Mouse (Mus musculus) midbrain, embryonic 16.5 days (tissue): ENCODE measurements around the gene Dbndd2. TPM values are rescaled to one million over a fixed set of nuclear protein-coding genes. Genes with fewer than 3 reads are reported as not detected.

ENCODE experiments used
- ATAC-seq: fragments of 200-750 bp; cut with Nextera tagmentation; 2 replicates; pipeline ENCODE4 v1.8.0; 2017; ENCODE audit warnings: moderate TSS enrichment
- H3K27ac ChIP-seq: fragments of 300-500 bp; sonication (generic); 2 replicates; pipeline ENCODE4 v1.5.1; 2014; ENCODE audit warnings: mild to moderate bottlenecking, low read length, mixed read lengths
- H3K27me3 ChIP-seq: fragments of 300-500 bp; sonication (generic); 2 replicates; pipeline ENCODE4 v1.6.1; 2014; ENCODE audit warnings: low read depth, low read length, mixed read lengths; ENCODE audit not compliant: control insufficient read depth, insufficient read depth
- H3K36me3 ChIP-seq: fragments of 300-500 bp; sonication (generic); 2 replicates; pipeline ENCODE4 v1.6.1; 2014; ENCODE audit warnings: mild to moderate bottlenecking, low read length, moderate library complexity, mixed read lengths; ENCODE audit not compliant: control insufficient read depth, insufficient read depth
- H3K4me1 ChIP-seq: fragments of 300-500 bp; sonication (generic); 2 replicates; pipeline ENCODE4 v1.6.1; 2014; ENCODE audit warnings: mild to moderate bottlenecking, low read length, mixed read lengths; ENCODE audit not compliant: control insufficient read depth, insufficient read depth
- H3K4me2 ChIP-seq: fragments of 300-500 bp; sonication (generic); 2 replicates; pipeline ENCODE4 v1.6.1; 2014; ENCODE audit warnings: mild to moderate bottlenecking, low read length, mixed read lengths
- H3K4me3 ChIP-seq: fragments of 300-500 bp; sonication (generic); 2 replicates; pipeline ENCODE4 v1.5.1; 2014; ENCODE audit warnings: low read depth, mild to moderate bottlenecking, low read length, moderate library complexity, mixed read lengths
- H3K9ac ChIP-seq: fragments of 300-500 bp; sonication (generic); 2 replicates; pipeline ENCODE4 v1.6.1; 2014; ENCODE audit warnings: low read depth, low read length, mixed read lengths
- H3K9me3 ChIP-seq: fragments of 300-500 bp; sonication (generic); replicated peaks from 2 replicates; pipeline ENCODE4 v1.6.1; 2014; ENCODE audit warnings: mild to moderate bottlenecking, low read length, mixed read lengths; ENCODE audit not compliant: control insufficient read depth, poor library complexity, severe bottlenecking
- WGBS: fragments of 180-500 bp; shearing (Covaris S2); extraction: QIAGEN DNeasy Blood & Tissue Kit; methylation state at CpG from one replicate; pipeline ENCODE4 v1.1.7; 2014; 5-methylcytosine and 5-hydroxymethylcytosine counted together
- polyA plus RNA-seq: library from polyadenylated mRNA; unstranded; fragments of >200 nt; fragmentation: Nextera tagmentation; extraction: Ambion mirVana; gene quantifications from 2 replicates; pipeline ENCODE4 v1.2.1, GENCODE M21; 2015

Gene Dbndd2
- polyA plus RNA-seq, 1 experiment from 2014 or later = 17.8 TPM

DNA sequence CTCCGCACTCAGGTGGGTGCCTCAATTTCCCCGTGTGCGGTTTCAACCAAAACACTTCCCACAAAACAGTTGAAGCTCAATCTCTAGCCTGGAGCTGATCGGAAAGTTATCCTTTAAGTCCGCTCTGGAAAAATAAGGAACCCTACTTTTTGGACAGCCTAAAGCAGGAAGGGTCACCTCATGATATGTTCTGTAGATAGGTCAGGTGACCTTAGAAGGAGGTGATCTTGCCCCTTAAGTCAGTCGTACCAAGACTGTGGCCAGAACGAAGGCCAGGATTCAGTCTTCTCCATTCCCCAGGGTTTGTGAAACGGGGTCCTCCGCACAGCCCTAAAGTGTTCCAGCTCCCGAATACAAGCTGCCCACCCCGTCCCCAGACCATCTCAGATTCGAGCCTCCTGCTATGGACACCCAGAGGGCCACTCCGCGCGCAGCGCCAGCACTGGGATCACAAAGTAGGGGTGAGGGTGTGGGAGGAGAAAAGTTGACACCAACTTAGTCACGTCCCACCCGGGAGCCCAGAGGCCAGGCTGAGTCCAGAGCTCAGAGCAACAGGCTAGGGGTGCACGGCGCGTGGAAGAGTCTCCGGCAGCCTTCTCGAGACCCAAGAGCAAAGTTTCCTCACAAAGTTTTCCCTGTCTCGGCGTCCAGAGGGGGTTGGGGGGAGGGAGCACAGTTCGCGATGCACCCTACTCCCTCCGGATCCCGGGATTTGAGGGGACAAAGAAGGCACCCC, 43.4 kb upstream of the Dbndd2 start:
- Histone ChIP-seq H3K27ac (no peak overlapping the region), H3K9me3 (no peaks in the 10 kb centered on the region), H3K4me3 (peak overlapping the region; percentile 55), H3K36me3 (no peaks in the 10 kb centered on the region), H3K4me2 (peak overlapping the region; percentile 89), H3K27me3 (peaks cover 8% of the 10 kb centered on the region), H3K4me1 (peaks cover 17% of the 10 kb centered on the region), H3K9ac (peak overlapping the region; percentile 67)
- peak; percentile 17; the same call in 1 of the 2 replicates for ATAC-seq
- WGBS = 2% methylated on average over 29 of the region's 29 CpGs

DNA sequence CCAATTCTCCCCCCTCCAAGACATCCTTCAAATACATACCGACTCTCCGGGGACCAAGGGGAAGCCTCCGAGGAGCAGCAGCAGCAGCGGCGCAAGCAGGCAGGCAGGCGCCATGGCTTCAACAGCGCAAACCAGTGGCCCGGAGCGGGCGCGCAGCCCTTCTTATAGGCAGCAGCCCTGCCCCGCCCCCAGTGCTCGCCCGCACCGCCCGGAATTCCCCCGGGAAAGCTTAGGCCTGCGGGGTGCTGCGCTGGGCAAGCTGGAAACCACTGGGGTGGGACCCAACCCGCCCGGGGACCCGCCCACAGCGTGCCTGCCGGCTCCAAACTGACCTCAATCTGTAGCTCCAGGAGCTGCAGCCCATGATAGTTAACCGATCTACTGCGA, 42.9 kb upstream of the Dbndd2 start:
- peaks cover 17% of the 10 kb centered on the region for H3K4me1 ChIP-seq
- WGBS = under 1% methylated on average over 26 of the region's 26 CpGs
- H3K4me3 ChIP-seq = peak overlapping the region; percentile 55
- no peak overlapping the region for H3K27ac ChIP-seq
- peak overlapping the region; percentile 67 for H3K9ac ChIP-seq
- no peaks in the 10 kb centered on the region for H3K36me3 ChIP-seq
- peak overlapping the region; percentile 89 for H3K4me2 ChIP-seq
- peaks cover 8% of the 10 kb centered on the region for H3K27me3 ChIP-seq
- peak; percentile 89 for ATAC-seq
- H3K9me3 ChIP-seq = no peaks in the 10 kb centered on the region

DNA sequence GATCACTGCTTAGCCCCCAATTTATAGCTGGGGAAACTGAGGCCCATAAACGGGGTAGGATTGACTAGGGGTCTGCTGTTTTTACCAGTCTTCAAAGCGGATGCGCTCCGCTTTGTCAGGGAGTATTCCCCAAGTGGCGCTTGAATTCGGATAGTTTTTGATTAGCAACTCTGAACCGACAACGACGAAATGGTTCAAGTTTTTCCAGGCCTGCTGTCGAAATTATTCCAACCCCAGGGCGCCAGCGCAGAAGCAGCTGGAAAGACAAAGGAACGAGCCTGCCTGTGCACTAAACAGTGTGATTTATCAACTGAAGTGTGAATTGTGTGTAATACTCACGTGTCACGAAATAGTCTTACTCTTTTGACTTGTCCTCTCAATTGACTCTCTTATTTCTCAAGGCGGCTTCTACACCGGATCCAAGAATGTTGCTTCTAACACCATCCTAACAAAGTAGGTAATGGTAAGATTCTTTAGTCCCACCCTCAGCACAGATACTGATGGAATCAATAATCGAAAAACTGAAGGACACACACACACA, 42.4 kb upstream of the Dbndd2 start, which contains the start of gene Sdc4:
TSS of gene Sdc4 (minus strand) at position 428 of the 541 bp plus-strand sequence.
- ATAC-seq = no peak
- no peak within 1 kb of the TSS for H3K27ac ChIP-seq
- H3K9ac ChIP-seq = peak within 1 kb of the TSS; percentile 67

GRCm38 (mm10) chr2:164444701-164445100, 41.2 kb upstream of the Dbndd2 start:
- WGBS = 89% methylated on average over 2 of the region's 2 CpGs
- Histone ChIP-seq H3K4me2 (no peak overlapping the region), H3K9me3 (no peaks in the 10 kb centered on the region), H3K27ac (no peak overlapping the region), H3K4me3 (no peak overlapping the region), H3K36me3 (no peaks in the 10 kb centered on the region), H3K9ac (no peak overlapping the region), H3K27me3 (peaks cover 8% of the 10 kb centered on the region), H3K4me1 (peaks cover 17% of the 10 kb centered on the region)
- no peak for ATAC-seq

More for the DNA sequence above, 42.4 kb upstream of the Dbndd2 start, which contains the start of gene Sdc4:
- Histone ChIP-seq H3K9me3 (no peaks in the 10 kb centered on the region), H3K36me3 (no peaks in the 10 kb centered on the region), H3K4me3 (peak within 1 kb of the TSS; percentile 55), H3K27me3 (peaks cover 8% of the 10 kb centered on the region), H3K4me2 (peak within 1 kb of the TSS; percentile 89), H3K4me1 (peaks cover 17% of the 10 kb centered on the region)
- 7% methylated on average over 18 of the region's 18 CpGs for WGBS

DNA sequence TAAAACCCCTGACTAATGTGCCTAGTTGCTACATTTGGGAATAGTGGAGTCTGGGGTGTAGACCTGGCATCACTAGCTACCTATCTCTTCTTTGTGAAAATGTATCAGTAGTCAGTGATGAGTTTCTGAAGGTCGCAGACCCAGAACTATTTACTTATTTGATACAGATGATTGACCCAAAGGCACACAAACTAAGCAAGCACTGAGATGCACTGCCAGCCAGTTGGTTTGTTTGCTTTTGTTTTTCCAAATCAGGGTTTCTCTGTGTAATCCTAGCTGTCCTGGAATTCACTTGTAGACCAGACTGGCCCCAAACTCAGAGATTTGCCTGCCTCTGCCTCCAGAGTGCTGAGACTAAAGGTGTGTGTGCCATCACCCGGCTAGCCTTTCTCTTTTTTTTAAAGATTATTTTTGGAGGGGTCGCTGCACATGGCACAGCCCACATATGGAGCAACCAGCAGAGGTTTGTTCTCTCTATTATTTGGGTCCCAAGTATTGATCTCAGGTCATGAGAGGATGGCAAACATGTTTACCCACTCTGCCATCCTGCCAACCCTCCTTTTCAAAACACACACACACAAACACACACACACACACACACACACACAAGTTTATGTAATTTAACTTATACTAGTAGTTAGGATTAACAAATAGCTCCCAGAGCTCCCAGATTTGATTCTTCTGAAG, 40.4 kb upstream of the Dbndd2 start:
- Histone ChIP-seq H3K9me3 (no peaks in the 10 kb centered on the region), H3K9ac (no peak overlapping the region), H3K27ac (no peak overlapping the region), H3K27me3 (peaks cover 8% of the 10 kb centered on the region), H3K4me1 (peaks cover 17% of the 10 kb centered on the region), H3K36me3 (no peaks in the 10 kb centered on the region), H3K4me3 (no peak overlapping the region), H3K4me2 (no peak overlapping the region)
- ATAC-seq = no peak
- whole genome bisulfite sequencing = 80% methylated on average over 3 of the region's 3 CpGs

DNA sequence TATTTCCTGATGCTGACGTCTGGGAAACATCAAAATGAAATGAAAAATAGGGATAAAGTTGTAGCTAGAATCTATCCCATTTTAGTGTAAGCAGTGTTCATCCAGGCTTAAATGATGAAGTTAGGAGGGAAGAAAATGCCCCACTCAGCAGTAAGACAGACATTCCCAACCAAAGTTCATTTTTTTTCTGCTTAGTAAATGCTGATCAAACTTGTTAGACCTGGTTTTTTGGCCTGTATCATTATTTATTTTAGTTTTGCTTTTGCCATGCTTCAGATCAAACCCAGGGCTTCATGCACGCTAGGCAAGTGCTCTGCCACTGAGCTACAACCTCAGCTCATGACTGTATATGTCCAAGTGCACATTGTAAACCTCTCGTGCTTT, 39.8 kb upstream of the Dbndd2 start:
- 78% methylated on average over 3 of the region's 3 CpGs for WGBS
- ATAC-seq = no peak
- H3K9ac ChIP-seq = no peak overlapping the region
- H3K36me3 ChIP-seq = no peaks in the 10 kb centered on the region
- H3K4me2 ChIP-seq = no peak overlapping the region
- H3K9me3 ChIP-seq = no peaks in the 10 kb centered on the region
- peaks cover 7% of the 10 kb centered on the region for H3K27me3 ChIP-seq
- no peak overlapping the region for H3K4me3 ChIP-seq
- H3K27ac ChIP-seq = no peak overlapping the region
- peaks cover 17% of the 10 kb centered on the region for H3K4me1 ChIP-seq

GRCm38 (mm10) chr2:164448140-164448539, 37.8 kb upstream of the Dbndd2 start:
- WGBS = 89% methylated on average over 1 of the region's 1 CpGs
- no peaks in the 10 kb centered on the region for H3K9me3 ChIP-seq
- no peaks in the 10 kb centered on the region for H3K27me3 ChIP-seq
- no peak overlapping the region for H3K4me3 ChIP-seq
- peaks cover 6% of the 10 kb centered on the region; the same call in 1 of the 2 replicates for H3K4me1 ChIP-seq
- no peak for ATAC-seq
- H3K36me3 ChIP-seq = no peaks in the 10 kb centered on the region
- H3K27ac ChIP-seq = no peak overlapping the region
- no peak overlapping the region for H3K4me2 ChIP-seq
- H3K9ac ChIP-seq = no peak overlapping the region

GRCm38 (mm10) chr2:164448921-164449320, 37.0 kb upstream of the Dbndd2 start:
- ATAC-seq = no peak
- no peaks in the 10 kb centered on the region for H3K9me3 ChIP-seq
- no peak overlapping the region for H3K9ac ChIP-seq
- no peaks in the 10 kb centered on the region for H3K4me1 ChIP-seq
- H3K36me3 ChIP-seq = no peaks in the 10 kb centered on the region
- no peak overlapping the region for H3K4me3 ChIP-seq
- 84% methylated on average over 5 of the region's 5 CpGs for WGBS
- H3K4me2 ChIP-seq = no peak overlapping the region
- H3K27ac ChIP-seq = no peak overlapping the region
- H3K27me3 ChIP-seq = no peaks in the 10 kb centered on the region
